Mouse (Mus musculus): ENCODE results near the gene Kpnb1.

Gene Kpnb1

DNA sequence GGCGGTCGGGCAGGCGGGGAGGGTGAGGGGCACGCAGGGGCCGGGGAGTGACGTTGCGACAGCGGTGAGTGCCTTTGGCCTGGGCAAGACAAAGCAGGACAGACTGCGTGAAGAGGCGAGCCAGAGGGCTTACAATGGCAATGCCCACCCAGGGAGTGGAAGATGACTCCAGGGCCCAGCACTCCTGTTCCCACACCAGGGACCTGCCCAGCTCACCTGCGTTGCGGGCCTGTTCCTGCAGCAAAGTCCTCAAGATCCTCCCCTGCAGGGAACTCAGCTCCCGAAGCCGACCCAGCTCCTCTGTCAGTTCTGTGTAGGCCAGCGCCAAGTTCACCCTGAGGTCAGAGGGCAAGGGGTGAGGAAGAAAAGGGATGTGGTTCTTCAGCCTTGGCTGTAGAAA is 48.4 kb downstream of the Kpnb1 start:
- no peak for DNase-seq

DNA sequence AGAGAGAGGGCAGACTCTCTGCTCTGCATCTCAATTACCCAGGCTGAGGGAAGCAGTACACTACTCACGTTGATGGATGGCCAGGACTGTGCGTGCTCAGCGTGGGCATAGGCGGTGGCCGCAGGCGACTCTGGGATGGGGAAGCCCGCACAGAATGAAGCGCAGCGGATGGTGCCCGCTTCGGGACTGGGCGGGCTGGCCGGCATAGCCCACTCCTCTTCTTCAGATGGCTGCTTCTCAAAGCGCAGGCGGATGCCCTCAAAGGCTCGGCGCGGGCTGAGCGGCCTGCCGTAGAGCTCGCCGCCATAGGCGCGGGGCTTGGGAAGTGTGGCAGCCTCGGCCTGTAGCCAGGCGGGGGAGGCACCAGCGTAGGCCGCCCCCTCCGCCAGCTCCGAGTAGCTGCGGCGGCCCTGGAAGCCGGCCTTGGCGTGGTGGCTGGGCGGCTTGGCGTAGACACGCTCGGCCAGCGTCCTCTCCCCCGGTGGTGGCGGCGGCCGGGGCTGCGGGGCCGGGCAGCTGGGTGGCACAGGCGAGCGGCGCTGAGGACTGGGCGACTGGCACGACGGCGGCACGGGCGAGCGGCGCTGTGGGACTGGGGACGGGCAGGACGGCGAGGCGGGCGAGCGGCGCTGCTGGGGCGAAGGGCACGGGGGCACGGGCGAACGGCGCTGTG is 49.0 kb downstream of the Kpnb1 start:
- DNase-seq = peak; percentile 37

DNA sequence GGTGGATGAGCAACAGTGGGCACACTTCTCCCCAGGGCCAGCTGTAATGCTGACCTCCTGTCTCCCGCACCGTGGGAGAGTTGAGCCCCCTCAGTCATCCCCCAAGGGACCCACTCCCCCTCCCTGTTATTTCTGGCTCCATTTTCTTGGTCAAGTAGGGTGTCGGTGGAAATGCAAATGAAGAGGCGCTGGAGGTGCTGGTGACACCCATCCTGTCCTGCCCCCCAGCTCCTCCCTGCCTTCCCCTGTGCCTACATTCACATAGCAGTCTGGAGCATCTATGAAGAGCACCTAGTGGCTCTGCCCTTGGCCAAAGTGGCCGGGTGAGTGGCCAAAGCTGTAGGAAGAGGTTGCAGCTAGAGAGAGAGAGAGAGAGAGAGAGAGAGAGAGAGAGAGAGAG is 54.4 kb downstream of the Kpnb1 start:
- DNase-seq = no peak

DNA sequence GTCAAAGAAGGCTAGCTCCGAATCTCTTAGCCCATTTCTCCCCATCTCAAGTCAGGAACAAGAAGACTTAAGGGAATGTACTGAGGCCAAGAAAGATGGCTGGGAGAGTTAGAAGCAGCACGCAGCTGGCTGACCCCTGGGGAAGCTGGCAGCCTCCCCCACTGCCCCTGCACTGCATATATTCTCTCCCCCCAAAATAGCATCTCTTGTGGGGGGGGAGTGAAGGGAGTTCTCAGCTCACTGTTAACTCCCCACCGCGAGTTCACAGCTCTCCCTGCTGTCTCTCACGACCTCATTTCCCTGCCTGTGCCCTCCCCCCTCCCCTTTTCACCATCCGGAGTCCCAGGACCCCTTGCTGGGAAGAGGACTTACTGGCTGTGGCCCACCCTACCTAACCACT is 55.5 kb downstream of the Kpnb1 start:
- DNase-seq = no peak

DNA sequence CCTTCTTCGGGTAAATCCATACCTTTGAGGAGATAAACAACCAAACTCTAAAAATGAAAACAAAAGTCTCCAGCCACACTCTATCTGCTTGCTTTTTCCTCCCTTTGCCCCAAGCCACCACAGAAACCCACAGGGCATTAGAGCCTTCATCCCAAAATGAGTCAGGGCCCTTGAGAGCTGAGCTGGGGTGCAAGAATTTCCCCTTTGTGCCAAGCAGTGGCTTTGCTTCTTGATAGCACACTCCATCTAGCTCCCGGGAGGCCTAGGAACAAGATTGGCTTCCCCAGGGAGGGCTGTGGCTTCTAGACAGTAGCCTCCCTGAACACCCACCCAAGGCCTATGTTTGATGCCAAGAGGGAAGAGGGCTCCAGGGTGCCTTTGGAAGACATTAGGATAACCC is 56.0 kb downstream of the Kpnb1 start:
- no peak for DNase-seq

DNA sequence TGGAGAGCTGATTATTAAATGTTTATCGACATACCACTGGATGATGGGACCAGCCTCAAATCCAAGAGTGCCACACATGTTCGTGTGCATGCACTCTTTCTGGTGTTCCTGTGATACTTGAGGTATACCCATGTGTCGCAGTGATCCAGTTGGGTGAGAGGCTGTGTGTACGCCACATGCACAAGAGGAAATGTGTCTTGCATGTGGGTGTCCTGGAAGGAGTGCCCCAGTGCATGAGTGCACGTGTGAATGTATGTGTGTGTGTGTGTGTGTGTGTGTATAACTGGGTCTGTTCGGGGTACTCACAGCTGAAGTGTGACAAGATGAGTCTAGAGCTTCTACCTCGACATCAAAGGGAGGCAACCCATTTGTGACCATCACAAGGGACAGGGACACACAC is 57.4 kb downstream of the Kpnb1 start:
- DNase-seq = no peak

DNA sequence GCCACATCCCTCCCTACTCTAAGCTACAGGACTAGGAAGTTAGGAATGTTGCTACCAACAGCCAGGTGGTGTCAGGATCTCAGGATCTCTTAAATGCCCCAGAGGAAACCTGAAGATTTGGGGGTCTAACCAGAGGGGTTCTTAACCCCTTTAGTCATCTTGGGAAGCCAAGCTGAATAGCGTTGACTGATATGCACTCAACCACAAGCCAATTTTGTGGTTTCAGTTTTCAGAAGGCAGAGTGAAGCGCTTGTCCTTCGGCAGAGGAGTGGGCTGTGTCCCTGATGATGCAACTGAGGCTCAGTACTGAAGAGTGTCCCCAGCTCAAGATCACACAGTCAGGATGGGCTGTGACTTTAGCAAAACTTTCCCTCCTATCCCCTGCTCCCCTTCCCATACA is 58.7 kb downstream of the Kpnb1 start:
- DNase-seq = no peak

DNA sequence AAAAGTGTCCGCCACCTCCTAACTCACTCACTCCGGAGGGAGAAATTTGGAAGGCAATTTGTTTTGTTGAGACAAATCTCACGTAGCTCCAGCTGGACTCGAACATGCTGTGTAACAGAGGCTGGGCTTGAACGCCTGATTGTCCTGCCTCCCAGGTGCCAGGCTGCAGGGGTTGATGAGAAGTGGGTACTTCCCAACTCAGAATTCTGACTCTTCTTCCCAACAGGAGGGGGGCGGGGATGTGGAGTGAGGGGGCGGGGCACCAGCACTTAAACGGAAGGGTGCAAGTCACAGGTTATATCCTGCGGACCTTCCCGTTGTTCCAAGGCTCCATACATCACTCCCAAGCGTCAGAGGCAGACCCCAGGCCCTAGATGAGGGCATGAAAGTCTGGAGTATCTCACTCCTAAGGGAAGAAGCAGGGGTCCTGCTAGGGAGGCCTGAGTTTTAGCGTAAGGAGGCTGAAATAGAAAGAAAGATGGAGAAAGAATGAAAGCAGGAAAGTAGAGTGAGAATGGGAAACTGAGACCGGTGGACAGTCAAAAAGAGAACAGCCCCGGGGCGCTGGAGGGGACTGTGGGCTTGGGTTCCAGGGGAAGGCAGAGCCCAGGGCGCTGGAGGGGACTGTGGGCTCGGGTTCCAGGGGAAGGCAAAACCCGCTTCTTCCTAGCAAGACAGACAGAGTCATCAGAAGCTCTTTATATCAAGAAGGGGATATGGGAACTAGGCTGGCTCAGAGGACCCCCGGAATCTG is 60.0 kb downstream of the Kpnb1 start:
- DNase-seq = no peak

DNA sequence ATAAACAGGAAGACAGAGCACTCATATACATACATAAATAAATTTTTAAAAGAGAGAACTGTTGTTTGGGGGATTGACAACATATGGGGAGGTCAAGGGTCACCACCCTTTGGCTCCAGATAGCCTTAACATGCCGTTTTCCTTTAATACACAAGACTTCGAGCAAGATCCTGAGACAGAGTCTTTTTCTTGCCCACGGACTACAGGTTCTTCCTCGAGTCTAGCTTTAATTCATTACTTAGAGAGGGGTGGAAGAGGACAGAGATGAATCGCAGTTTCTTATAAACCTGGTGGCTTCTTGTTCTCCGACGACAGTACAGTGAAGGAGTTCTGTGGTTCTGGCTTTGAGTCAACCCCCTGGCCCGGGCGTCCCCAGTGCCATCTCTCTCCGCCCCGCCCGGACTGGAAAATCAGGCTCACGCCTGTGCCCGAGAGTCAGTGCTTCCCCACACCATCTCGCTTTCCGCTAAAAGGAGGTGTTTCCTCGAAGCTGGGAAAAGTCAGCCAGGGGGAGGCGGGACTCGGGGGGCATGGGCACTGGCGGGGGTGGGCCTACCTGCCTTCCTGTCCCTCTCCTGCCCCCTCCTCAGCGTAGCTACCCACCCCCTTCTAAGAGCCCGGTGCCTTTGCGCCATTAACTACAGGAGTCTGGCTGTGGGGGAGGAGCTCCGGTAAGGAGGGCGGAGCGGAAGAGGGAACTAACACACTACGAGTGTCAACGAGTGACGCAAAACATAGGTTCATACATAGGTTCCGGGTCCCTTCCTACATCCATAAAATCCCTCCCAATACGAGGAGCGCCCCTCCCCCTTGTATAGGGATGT is 60.8 kb downstream of the Kpnb1 start:
- DNase-seq = peak; percentile 50

DNA sequence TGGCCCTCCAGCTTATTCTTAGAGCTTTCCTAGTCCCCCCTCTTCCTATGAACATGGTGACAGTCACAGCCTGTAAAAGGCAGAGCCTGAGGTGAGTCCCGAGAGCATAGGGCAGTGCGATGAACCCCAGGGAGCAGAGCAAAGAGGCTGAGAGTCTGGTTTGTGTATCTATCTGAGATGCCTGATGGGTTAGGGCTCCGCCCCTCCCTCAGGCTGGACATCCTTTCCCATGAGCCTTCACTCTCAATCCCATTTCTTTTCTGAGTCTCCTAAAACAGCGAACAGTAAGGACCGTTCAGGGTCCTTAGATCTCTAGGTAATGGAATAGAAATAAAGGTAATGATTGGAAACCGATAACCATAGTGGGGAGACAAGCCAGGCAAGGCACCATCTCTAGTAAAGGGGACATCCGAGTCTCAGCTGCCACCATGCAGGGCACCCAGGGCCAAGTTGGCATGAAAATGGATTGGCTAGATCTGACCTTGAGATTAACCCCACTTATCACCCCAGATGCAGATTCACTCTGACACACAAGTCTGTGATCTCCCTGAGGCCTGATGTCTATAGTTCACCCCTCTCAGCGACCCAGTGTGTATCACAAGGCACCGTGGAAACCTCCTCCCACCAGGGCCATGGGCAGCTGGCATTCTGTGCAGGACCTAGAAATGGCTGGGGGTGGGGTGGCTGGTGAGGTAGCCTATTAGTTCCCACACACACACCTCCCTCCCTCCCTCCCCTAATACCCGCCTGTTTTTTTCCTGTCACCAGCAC is 63.2 kb downstream of the Kpnb1 start:
- DNase-seq = no peak

DNA sequence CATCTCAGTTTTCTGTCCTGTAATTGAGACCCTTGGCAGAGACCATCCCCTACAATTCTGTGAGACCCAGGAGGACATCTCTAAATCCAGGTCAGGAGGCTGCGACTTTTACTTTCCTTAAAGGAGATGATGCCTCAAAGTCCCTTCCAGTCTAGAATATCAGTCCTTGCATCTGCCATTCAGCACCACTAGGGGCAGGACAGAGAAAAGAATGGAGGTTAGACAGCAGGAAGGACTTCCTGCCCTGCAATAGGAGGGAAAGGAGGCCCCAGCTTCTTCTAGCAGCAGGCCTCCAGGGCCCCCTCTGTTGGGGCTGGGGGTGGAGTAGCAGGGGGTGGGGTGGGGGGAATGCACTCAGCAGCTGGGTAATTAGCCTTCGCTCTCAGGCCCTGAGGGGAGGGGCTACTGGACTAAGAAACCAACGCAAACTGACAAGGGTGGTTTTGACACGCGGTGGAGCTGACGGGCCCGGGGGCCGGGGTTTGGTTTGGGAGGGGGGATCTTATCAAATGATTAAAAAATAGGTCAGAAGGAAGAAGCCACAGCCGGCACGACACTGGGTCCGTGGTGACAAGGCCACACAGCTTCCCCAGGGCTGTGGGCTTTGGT is 64.3 kb downstream of the Kpnb1 start:
- DNase-seq = no peak

DNA sequence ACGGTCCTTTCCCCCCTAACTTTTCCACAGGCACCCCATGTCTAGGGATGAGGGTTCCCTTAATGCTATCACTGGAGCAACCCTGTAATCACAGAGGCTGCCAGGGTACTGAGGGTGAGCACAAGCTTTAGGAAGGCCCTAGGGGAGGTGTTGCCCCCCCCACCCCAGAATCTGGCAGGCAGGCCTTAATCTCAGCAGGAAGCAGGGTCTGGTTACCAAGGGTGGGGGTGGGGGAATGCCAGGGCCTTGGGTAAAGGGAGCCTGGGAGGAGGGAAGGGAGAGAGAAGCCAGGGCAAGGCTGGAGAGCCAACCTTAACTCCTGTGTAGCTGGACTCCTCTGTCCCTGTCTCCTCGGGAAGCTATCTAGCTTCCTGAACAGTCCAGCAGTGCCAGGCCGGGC is 67.0 kb downstream of the Kpnb1 start:
- no peak for DNase-seq

DNA sequence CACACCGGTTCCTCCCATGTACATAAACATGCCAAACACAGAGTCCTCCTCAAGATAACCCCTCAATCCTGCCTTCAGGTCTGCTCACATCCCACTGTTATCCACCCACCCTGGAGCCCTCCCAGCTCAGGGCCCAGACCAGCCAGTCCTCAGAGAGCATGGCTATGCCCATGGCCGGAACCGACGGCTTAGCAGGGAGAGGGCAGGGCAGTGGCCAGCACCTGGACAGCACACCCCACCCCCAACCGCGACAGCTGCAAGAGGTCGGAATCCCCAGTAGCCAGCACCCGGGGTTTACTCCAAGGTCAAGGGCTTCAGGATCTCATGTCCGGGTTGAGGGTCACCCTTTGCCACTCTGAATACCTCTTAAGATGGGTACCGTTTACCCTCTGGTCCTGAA is 67.5 kb downstream of the Kpnb1 start:
- no peak for DNase-seq

DNA sequence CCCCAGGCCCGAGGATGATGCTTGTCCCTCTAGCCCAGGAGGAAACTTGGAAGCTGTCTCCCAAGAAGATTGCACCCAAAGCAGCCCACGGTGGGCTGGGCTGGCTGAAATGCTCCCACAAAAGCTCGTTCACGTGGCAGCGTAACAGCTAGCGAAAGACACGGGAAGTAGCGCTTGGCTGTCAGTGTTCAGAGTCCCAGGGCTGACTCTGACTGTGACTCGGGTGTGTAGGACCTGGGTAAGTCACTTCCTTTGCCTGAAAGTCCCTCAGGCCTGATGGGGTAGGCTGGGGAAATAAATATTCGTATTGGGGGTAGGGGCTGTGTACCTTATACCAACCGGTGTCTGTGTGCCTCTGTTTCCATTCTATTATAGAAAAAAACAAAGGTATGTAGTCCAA is 71.9 kb downstream of the Kpnb1 start:
- no peak for DNase-seq

DNA sequence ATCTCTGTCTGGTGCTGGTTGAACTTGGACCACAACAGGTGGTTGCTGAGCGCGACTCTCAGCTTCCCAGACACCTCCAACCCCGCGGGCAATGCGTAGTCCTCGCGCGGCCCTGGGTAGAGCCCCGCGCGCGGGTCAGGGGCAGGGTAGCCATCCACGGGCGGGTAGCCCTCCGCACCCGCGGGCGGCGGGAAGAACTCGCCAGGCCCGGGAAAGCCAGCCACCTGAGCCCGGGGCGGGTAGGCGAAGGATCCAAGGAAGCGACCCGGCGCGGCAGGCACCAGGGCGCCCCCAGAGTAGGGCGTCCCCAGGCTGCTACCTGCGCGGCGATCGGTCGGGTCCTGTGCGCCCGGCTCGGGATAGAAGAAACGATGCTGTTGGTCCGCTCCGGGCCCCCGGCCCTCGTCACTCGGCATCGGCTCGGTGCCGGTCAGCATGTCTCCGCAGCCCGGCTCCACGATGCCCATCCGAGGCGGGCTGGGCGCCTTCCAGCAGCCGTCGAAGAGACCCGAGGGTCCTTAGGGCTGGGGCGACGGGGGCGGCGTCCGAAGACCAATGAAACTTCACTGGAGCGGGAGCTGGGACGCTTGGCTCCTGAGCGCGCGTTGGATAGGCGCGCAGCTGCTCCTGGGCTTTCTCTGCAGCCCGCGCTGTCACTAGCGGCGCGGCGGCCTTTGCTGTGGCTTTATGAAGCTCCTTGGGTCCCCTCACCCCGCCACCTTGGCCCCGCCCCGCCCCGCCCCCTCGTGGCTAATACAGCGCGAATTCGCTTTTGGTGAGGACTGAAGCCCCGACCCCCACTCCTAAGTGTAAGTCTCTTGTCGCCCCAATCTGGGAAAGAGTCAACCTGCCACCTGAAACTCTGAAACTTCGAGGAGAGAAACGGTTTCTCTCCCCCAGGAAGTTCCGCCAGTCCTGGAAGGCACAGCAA is 72.7 kb downstream of the Kpnb1 start, which contains the start of gene Tbx21:
TSS of gene Tbx21 (minus strand) at position 661 of the 931 bp plus-strand sequence.
- no peak for DNase-seq

DNA sequence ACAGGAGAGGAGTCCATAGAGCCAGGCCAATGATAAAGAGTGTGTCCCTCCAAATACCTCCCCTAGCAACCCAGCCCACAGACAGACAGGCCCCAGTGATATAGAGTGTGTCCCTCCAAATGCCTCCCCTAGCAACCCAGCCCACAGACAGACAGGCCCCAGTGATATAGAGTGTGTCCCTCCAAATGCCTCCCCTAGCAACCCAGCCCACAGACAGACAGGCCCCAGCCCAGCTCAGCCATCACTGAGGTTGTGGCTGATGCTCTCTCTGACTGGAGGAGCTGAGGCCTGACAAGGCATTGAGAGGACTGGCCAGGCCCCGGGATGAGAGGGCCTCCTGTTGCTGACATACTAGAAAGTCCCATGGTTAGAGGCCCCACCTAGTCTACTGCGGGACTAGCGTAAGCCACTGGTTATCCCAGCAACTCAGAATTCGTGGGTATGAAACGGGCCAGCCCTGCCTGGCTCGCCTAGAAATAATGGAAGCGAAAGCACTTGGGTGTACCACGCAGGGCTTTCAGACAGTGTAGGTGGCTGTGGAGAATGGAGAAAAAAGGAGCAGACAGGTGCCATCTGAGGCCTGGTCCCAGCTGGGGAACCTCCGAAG is 75.1 kb downstream of the Kpnb1 start:
- no peak for DNase-seq

Measured in kidney, postnatal 14 days (tissue).